Mouse (Mus musculus) bone marrow macrophage, adult 2 months (primary cell): ENCODE results near the gene Parm1. TPM values are rescaled to one million over a fixed set of nuclear protein-coding genes. Genes with fewer than 3 reads are reported as not detected.

ENCODE experiments used
- H3K27ac ChIP-seq: 2 replicates; pipeline ENCODE4 v1.5.1; 2012; ENCODE audit warnings: low read depth, low read length; ENCODE audit not compliant: insufficient read depth
- H3K4me1 ChIP-seq: 2 replicates; pipeline ENCODE4 v1.6.1; 2012; ENCODE audit warnings: low read length; ENCODE audit not compliant: control insufficient read depth, insufficient read depth
- H3K4me3 ChIP-seq: 2 replicates; pipeline ENCODE4 v1.5.1; 2012; ENCODE audit warnings: mild to moderate bottlenecking, low read length, moderate library complexity; ENCODE audit not compliant: insufficient read depth
- CTCF ChIP-seq: IDR thresholded peaks from 2 replicates; pipeline ENCODE4 v1.5.1; 2012; ENCODE audit warnings: low read depth, mild to moderate bottlenecking, low read length, moderate library complexity
- POLR2A ChIP-seq: IDR thresholded peaks from 2 replicates; pipeline ENCODE4 v1.6.1; 2012; ENCODE audit warnings: mild to moderate bottlenecking, low read depth, low read length, borderline replicate concordance
- polyA plus RNA-seq: library from polyadenylated mRNA; stranded (reverse); fragments of >200 nt; gene quantifications from 2 replicates; pipeline ENCODE4 v1.2.4, GENCODE M21; 2012; ENCODE audit not compliant: missing spikeins, insufficient read depth, insufficient read length

Parm1 gene
- not detected in 2 replicates for polyA plus RNA-seq

GRCm38 (mm10) chr5:91517480-91518301 lies at the start of gene Parm1:
Gene Parm1, plus strand, starts transcription at chr5:91517615.
- TF ChIP-seq POLR2A (no peak), CTCF (no peak)
- Histone ChIP-seq H3K4me1 (no peaks in the 10 kb centered on the region), H3K27ac (no peak within 1 kb of the TSS), H3K4me3 (peak within 1 kb of the TSS; percentile 23; the same call in 1 of the 2 replicates)

GRCm38 (mm10) chr5:91475241-91475640 lies 42.2 kb upstream of the Parm1 start:
- Histone ChIP-seq H3K27ac (no peak overlapping the region), H3K4me1 (no peaks in the 10 kb centered on the region), H3K4me3 (no peak overlapping the region)
- TF ChIP-seq POLR2A (no peak), CTCF (no peak)

- no peak overlapping the region for H3K27ac ChIP-seq
- TF ChIP-seq CTCF, result no peak
- TF ChIP-seq POLR2A, result no peak
- no peaks in the 10 kb centered on the region for H3K4me1 ChIP-seq
- no peak overlapping the region for H3K4me3 ChIP-seq
These were observed 40.6 kb upstream of the Parm1 start for GRCm38 (mm10) chr5:91476863-91477262.

GRCm38 (mm10) chr5:91478673-91479072 lies 38.7 kb upstream of the Parm1 start:
- no peak overlapping the region for H3K27ac ChIP-seq
- no peak for TF ChIP-seq POLR2A
- no peak for TF ChIP-seq CTCF
- H3K4me3 ChIP-seq, result no peak overlapping the region
- no peaks in the 10 kb centered on the region for H3K4me1 ChIP-seq

GRCm38 (mm10) chr5:91480129-91480528 lies 37.3 kb upstream of the Parm1 start:
- no peak overlapping the region for H3K27ac ChIP-seq
- H3K4me1 ChIP-seq, result no peaks in the 10 kb centered on the region
- no peak overlapping the region for H3K4me3 ChIP-seq
- TF ChIP-seq CTCF (no peak), POLR2A (no peak)

GRCm38 (mm10) chr5:91484324-91484723 lies 33.1 kb upstream of the Parm1 start:
- H3K4me1 ChIP-seq, result no peaks in the 10 kb centered on the region
- TF ChIP-seq POLR2A (no peak), CTCF (no peak)

GRCm38 (mm10) chr5:91494456-91494855 lies 23.0 kb upstream of the Parm1 start:
- no peak overlapping the region for H3K4me3 ChIP-seq
- TF ChIP-seq CTCF (no peak), POLR2A (no peak)
- H3K27ac ChIP-seq, result no peak overlapping the region
- no peaks in the 10 kb centered on the region for H3K4me1 ChIP-seq

More at GRCm38 (mm10) chr5:91484324-91484723, 33.1 kb upstream of the Parm1 start:
- Histone ChIP-seq H3K4me3 (no peak overlapping the region), H3K27ac (no peak overlapping the region)

GRCm38 (mm10) chr5:91501361-91501760 lies 16.1 kb upstream of the Parm1 start:
- H3K4me3 ChIP-seq, result no peak overlapping the region
- TF ChIP-seq CTCF (no peak), POLR2A (no peak)
- no peak overlapping the region for H3K27ac ChIP-seq
- no peaks in the 10 kb centered on the region for H3K4me1 ChIP-seq

- TF ChIP-seq POLR2A (no peak), CTCF (no peak)
- H3K4me3 ChIP-seq, result no peak overlapping the region
- H3K27ac ChIP-seq, result no peak overlapping the region
- H3K4me1 ChIP-seq, result no peaks in the 10 kb centered on the region
These were observed 15.0 kb upstream of the Parm1 start for GRCm38 (mm10) chr5:91502366-91502765.

- no peaks in the 10 kb centered on the region for H3K4me1 ChIP-seq
- no peak overlapping the region for H3K27ac ChIP-seq
- H3K4me3 ChIP-seq, result no peak overlapping the region
- no peak for TF ChIP-seq CTCF
- TF ChIP-seq POLR2A, result no peak
These were observed 13.0 kb upstream of the Parm1 start for GRCm38 (mm10) chr5:91504320-91504922.

GRCm38 (mm10) chr5:91517077-91517476 lies 338 bp upstream of the Parm1 start:
- no peaks in the 10 kb centered on the region for H3K4me1 ChIP-seq
- no peak for TF ChIP-seq CTCF
- TF ChIP-seq POLR2A, result no peak
- H3K27ac ChIP-seq, result no peak overlapping the region
- H3K4me3 ChIP-seq, result no peak overlapping the region
